Mouse (Mus musculus): ENCODE measurements at regions not wholly inside any gene's neighbourhood (a gene's known extent, or its start where the extent isn't known, plus 50 kb on each side); places are given as distances from the start of the nearest gene placed in this dataset.
A peak's percentile ranks its signal among the peaks of the same experiment; 100 is the strongest.

DNA sequence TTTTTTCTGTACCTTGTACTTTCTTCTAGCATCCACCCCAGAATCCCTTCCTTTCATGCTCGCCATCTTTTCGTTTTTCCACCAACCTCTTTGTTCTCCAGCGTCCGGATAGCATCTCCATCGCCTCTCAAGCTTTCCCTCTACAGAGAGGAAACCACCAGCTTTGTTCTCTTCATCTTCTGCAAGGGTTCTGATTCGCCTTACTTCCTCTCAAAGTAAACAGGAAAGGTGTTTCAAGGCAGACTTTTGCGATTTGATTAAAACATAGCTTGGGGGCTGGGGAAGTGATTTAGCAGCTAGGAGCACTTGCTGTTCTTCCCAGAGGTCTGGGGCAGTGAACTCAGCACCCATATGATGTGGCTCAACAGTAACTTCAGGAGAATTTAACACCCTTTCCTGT lies 71.4 kb downstream of the Emp1 start:
- no peak overlapping the region for H3K4me3 ChIP-seq
- H3K27me3 ChIP-seq (ENCODE audit: control insufficient read depth, insufficient read depth, insufficient read length), result no peaks in the 10 kb centered on the region
- no peaks in the 10 kb centered on the region for H3K36me3 ChIP-seq (ENCODE audit: control insufficient read depth, insufficient read depth)
- H3K79me2 ChIP-seq (ENCODE audit: control insufficient read depth, insufficient read depth), result no peaks in the 10 kb centered on the region
- no peak overlapping the region for H3ac ChIP-seq (ENCODE audit: control insufficient read depth, insufficient read length)
- no peak for TF ChIP-seq MAX (IDR thresholded peaks at IDR 0.05; ENCODE audit: low read depth)
- TF ChIP-seq E2F4 (IDR thresholded peaks at IDR 0.05; ENCODE audit: insufficient read depth), result no peak
- TF ChIP-seq SRF (IDR thresholded peaks at IDR 0.05; ENCODE audit: control insufficient read depth, insufficient read length, low read depth), result no peak
- no peak for TF ChIP-seq CEBPB (IDR thresholded peaks at IDR 0.05; ENCODE audit: insufficient read depth, poor library complexity, severe bottlenecking)
- TF ChIP-seq TCF12 (IDR thresholded peaks at IDR 0.05; ENCODE audit: insufficient read depth, poor library complexity, severe bottlenecking), result no peak
- no peak for TF ChIP-seq USF1 (IDR thresholded peaks at IDR 0.05; ENCODE audit: low read depth)
- TF ChIP-seq TCF3 (IDR thresholded peaks at IDR 0.05; ENCODE audit: insufficient read length, low read depth), result no peak
- no peak for TF ChIP-seq MYOD1 (IDR thresholded peaks at IDR 0.05; ENCODE audit: control insufficient read depth in 1 of 3, insufficient read length in 2 of 3, low read depth in 2 of 3)
- TF ChIP-seq POLR2AphosphoS2 (IDR thresholded peaks at IDR 0.05; ENCODE audit: insufficient read length, low read depth), result no peak
- no peak for TF ChIP-seq MYOG (IDR thresholded peaks at IDR 0.05; ENCODE audit: control insufficient read depth in 1 of 3, insufficient read depth in 1 of 3, insufficient read length in 2 of 3, low read depth in 2 of 3)
- no peak for TF ChIP-seq POLR2A (IDR thresholded peaks at IDR 0.05; ENCODE audit: insufficient read length, low read depth)
- no peak for TF ChIP-seq REST (IDR thresholded peaks at IDR 0.05; ENCODE audit: insufficient read depth, insufficient read length)
- no peak overlapping the region for H3K4me2 ChIP-seq (ENCODE audit: low read depth)

DNA sequence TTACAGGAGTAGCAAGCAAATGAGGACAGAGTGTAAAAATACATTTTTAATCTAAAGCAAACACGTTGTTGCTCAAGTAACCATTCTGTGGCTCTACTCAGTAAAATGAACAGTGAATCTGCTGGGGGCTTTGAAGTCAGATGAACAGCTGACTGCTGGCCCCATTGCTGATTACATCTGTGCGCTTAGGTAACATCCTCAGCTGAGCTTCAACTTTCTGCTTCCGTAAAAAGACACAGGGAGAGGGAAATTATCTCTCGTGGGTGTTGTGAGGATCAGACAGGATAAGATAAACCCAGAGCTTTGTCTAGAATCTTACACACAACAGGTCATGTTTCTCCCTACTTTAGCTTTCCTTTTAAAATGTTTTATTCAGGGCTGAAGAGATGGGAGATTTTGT lies 74.0 kb downstream of the Emp1 start:
- H3K36me3 ChIP-seq (ENCODE audit: control insufficient read depth, insufficient read depth), result no peaks in the 10 kb centered on the region
- H3K27me3 ChIP-seq (ENCODE audit: control insufficient read depth, insufficient read depth, insufficient read length), result no peaks in the 10 kb centered on the region
- no peak overlapping the region for H3ac ChIP-seq (ENCODE audit: control insufficient read depth, insufficient read length)
- H3K4me2 ChIP-seq (ENCODE audit: low read depth), result no peak overlapping the region
- H3K4me3 ChIP-seq, result no peak overlapping the region
- no peaks in the 10 kb centered on the region for H3K79me2 ChIP-seq (ENCODE audit: control insufficient read depth, insufficient read depth)
- TF ChIP-seq USF1 (IDR thresholded peaks at IDR 0.05; ENCODE audit: low read depth), result no peak
- no peak for TF ChIP-seq SRF (IDR thresholded peaks at IDR 0.05; ENCODE audit: control insufficient read depth, insufficient read length, low read depth)
- TF ChIP-seq REST (IDR thresholded peaks at IDR 0.05; ENCODE audit: insufficient read depth, insufficient read length), result no peak

DNA sequence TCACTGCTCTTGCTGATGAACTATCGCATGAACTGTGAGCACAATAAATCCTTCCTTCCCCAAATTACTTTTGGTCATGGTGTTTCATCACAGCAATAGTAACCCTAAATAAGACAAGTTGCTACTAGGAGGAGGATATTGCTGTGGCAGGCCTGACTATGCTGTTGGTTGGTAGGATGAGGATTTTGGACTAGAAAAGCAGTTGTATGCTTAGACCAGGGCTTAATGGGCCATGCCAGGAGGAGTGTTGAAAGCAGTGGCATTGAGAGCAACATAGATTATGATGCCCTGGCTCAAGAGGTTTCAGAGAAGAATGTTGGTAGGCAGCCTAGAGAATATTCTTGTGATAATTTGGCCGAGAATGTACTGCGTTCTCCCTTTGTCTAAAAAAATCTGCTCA lies 75.9 kb downstream of the Emp1 start:
- Histone ChIP-seq H3K36me3 (ENCODE audit: control insufficient read depth, insufficient read depth) (no peaks in the 10 kb centered on the region), H3K27me3 (ENCODE audit: control insufficient read depth, insufficient read depth, insufficient read length) (no peaks in the 10 kb centered on the region), H3K79me2 (ENCODE audit: control insufficient read depth, insufficient read depth) (no peaks in the 10 kb centered on the region), H3K4me3 (no peak overlapping the region), H3K4me2 (ENCODE audit: low read depth) (no peak overlapping the region), H3ac (ENCODE audit: control insufficient read depth, insufficient read length) (no peak overlapping the region)
- TF ChIP-seq CEBPB (IDR thresholded peaks at IDR 0.05; ENCODE audit: insufficient read depth, poor library complexity, severe bottlenecking) (no peak), MYOD1 (IDR thresholded peaks at IDR 0.05; ENCODE audit: control insufficient read depth in 1 of 3, insufficient read length in 2 of 3, low read depth in 2 of 3) (no peak), REST (IDR thresholded peaks at IDR 0.05; ENCODE audit: insufficient read depth, insufficient read length) (no peak)

DNA sequence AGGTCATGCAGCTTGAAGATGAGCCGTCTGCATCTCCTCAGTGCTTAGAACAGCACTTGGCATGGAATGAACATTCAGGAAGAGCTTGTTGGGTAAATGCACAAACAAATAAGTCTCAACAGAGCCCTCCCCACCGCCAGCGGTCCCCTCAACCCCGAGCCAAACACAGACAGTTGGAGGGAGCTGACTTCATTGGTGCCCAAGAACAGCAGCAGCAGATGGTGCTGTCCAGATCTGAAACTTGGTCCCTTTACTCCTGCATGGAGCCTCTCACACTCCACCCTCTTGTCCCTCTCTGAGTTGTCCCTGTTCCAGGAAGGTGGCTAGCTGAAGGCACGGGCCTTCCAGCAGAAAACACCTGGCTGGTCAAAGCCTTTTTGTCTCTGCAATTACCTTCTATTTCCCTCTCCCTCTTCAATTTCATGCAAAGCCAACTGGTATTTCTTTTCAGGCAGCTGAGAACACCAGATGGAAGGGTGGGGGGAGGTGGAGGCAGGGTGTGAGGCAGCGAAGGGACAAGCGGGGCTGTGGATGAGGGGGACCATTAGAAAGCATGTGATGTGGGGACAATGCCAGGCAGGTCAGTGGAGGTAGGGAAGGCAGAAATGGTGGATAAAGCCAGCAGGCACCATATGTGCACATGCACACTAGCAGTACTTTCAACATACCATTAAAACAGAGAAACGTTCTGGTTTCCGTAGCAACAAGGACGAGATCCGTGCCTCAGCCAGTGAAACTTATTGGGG lies 79.0 kb downstream of the Emp1 start:
- H3K27me3 ChIP-seq (ENCODE audit: control insufficient read depth, insufficient read depth, insufficient read length), result no peaks in the 10 kb centered on the region
- H3K79me2 ChIP-seq (ENCODE audit: control insufficient read depth, insufficient read depth), result no peaks in the 10 kb centered on the region
- no peak overlapping the region for H3ac ChIP-seq (ENCODE audit: control insufficient read depth, insufficient read length)
- H3K36me3 ChIP-seq (ENCODE audit: control insufficient read depth, insufficient read depth), result no peaks in the 10 kb centered on the region
- no peak for TF ChIP-seq POLR2AphosphoS2 (IDR thresholded peaks at IDR 0.05; ENCODE audit: insufficient read length, low read depth)
- TF ChIP-seq TCF12 (IDR thresholded peaks at IDR 0.05; ENCODE audit: insufficient read depth, poor library complexity, severe bottlenecking), result no peak
- no peak for TF ChIP-seq REST (IDR thresholded peaks at IDR 0.05; ENCODE audit: insufficient read depth, insufficient read length)
- no peak overlapping the region for H3K4me3 ChIP-seq
- H3K4me2 ChIP-seq (ENCODE audit: low read depth), result no peak overlapping the region

DNA sequence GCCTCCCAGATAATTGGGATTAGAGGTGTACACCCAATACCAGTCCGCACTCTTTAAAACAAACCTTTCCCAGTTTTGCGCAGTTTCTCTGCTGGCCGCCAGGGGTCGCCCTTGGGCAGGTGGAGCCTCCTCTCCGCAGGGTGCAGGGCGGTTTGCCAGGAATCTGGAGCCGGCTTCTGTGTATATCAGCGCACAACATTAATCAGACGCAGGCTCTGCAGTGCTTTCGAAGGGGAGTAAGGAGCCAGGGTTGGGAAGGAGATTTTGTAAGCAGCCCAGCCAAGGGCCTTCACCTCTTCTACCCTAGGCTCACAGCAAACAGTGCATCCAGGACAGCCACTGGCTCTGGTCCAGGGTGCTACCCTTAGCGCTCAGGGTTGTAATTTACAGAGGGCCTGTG lies 82.3 kb downstream of the Emp1 start:
- TF ChIP-seq CEBPB (IDR thresholded peaks at IDR 0.05; ENCODE audit: insufficient read depth, poor library complexity, severe bottlenecking), result no peak
- TF ChIP-seq POLR2A (IDR thresholded peaks at IDR 0.05; ENCODE audit: insufficient read length, low read depth), result no peak
- no peak for TF ChIP-seq MAX (IDR thresholded peaks at IDR 0.05; ENCODE audit: low read depth)
- no peak for TF ChIP-seq TCF12 (IDR thresholded peaks at IDR 0.05; ENCODE audit: insufficient read depth, poor library complexity, severe bottlenecking)
- no peak for TF ChIP-seq MYOG (IDR thresholded peaks at IDR 0.05; ENCODE audit: control insufficient read depth in 1 of 3, insufficient read depth in 1 of 3, insufficient read length in 2 of 3, low read depth in 2 of 3)
- TF ChIP-seq MYOD1 (IDR thresholded peaks at IDR 0.05; ENCODE audit: control insufficient read depth in 1 of 3, insufficient read length in 2 of 3, low read depth in 2 of 3), result no peak
- Histone ChIP-seq H3K4me2 (ENCODE audit: low read depth) (peak overlapping the region; percentile 36), H3ac (ENCODE audit: control insufficient read depth, insufficient read length) (no peak overlapping the region), H3K36me3 (ENCODE audit: control insufficient read depth, insufficient read depth) (no peaks in the 10 kb centered on the region), H3K4me3 (no peak overlapping the region), H3K27me3 (ENCODE audit: control insufficient read depth, insufficient read depth, insufficient read length) (no peaks in the 10 kb centered on the region), H3K79me2 (ENCODE audit: control insufficient read depth, insufficient read depth) (no peaks in the 10 kb centered on the region)

Data from myocyte (in vitro differentiated cells).